Mouse (Mus musculus): Measurements from ENCODE around the gene Olfr901. TPM values are rescaled to one million over a fixed set of nuclear protein-coding genes. Genes with fewer than 3 reads are reported as not detected.
"Not testable (repeated sequence)": the region's sequence is repeated elsewhere in the genome, so short reads cannot be mapped to it uniquely, and the experiment has no call there.

Gene Olfr901
- polyA plus RNA-seq (2015; fragmentation: Nextera tagmentation; extraction: Ambion mirVana) = not detected in 2 replicates

DNA sequence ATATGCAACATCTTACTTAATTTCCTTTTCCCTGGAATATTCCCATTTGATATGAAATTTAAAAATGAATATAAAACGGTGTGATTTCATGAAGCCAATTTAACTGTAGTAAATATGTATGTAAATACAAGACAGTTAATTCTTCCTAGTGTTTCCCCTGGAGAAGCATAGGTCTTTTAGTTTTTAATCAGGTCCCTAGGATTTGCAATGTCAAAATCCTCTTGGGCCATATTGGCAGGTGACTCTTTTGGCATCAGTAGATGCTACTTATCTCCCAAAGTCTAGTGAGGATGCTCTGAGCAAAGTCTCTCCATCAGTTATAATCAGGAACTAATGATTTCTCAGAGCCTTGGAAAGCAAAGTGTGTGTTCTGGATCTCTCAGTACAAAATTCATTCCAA is at the start of gene Olfr901:
Gene Olfr901 (plus strand): TSS at position 301 of the 400 bp plus-strand sequence.
- ATAC-seq (replicated peaks; ENCODE audit: low FRiP score) = no peak
- H3K4me3 ChIP-seq (replicated peaks) = no peak within 1 kb of the TSS
- no peaks in the 10 kb centered on the region for H3K36me3 ChIP-seq
- 90% methylated on average over 1 of the region's 1 CpGs for WGBS
- H3K4me1 ChIP-seq = no peaks in the 10 kb centered on the region
- no peaks in the 10 kb centered on the region for H3K27me3 ChIP-seq
- no peak within 1 kb of the TSS for H3K4me2 ChIP-seq
- H3K27ac ChIP-seq = no peak within 1 kb of the TSS
- no peaks in the 10 kb centered on the region for H3K9me3 ChIP-seq (replicated peaks)
- H3K9ac ChIP-seq = no peak within 1 kb of the TSS

DNA sequence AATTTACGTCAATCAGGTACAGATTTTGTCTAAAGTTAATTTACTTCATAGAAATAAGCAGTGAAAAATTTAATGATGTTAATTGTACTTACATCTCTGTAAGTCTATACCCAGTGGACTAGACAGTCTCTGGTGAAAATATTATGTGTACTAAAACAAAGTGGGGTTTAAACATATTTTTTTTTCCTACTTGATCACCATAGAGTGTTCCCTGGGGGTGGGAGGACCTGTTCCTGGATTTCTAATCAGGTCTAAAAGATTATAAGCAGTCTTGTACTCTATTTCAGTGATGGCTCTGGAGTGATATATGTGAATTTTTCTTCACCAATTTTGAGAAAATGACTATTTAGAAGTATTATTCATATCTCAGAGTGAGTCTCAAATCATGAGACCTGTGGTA is 27.9 kb upstream of the Olfr901 start, which contains the start of gene Olfr147:
Gene Olfr147 (plus strand): TSS at position 301 of the 400 bp plus-strand sequence.
- H3K4me1 ChIP-seq = no peaks in the 10 kb centered on the region
- no peaks in the 10 kb centered on the region for H3K9me3 ChIP-seq (replicated peaks)
- H3K4me2 ChIP-seq = no peak within 1 kb of the TSS
- H3K36me3 ChIP-seq = no peaks in the 10 kb centered on the region
- 78% methylated on average over 1 of the region's 1 CpGs for WGBS
- no peaks in the 10 kb centered on the region for H3K27me3 ChIP-seq
- no peak within 1 kb of the TSS for H3K4me3 ChIP-seq (replicated peaks)
- ATAC-seq (replicated peaks; ENCODE audit: low FRiP score) = no peak
- no peak within 1 kb of the TSS for H3K9ac ChIP-seq
- no peak within 1 kb of the TSS for H3K27ac ChIP-seq

DNA sequence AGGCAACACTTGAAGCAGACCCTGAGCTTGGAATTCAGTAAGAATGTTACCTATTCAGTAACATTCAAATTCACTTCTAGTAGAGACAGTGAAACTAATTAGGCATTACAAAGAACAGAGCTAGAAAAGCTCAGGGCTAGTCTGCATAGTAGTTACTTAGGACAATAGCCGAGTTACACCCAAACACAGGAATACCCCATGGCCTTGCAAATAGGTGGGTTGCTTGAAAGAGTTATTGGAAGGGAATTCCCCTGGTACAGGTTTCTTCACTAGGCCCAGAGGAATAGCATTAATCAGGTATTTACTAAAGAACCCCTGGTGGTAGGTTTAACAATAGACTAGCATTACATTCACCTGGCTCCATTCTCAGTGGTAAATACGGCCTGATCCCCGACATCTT is 21.8 kb upstream of the Olfr901 start:
- not testable (repeated sequence) for H3K36me3 ChIP-seq; H3K9me3 ChIP-seq (replicated peaks); H3K4me3 ChIP-seq (replicated peaks); H3K4me1 ChIP-seq; H3K4me2 ChIP-seq; ATAC-seq (replicated peaks; ENCODE audit: low FRiP score); H3K27ac ChIP-seq; H3K9ac ChIP-seq; H3K27me3 ChIP-seq
- WGBS = 87% methylated on average over 3 of the region's 3 CpGs

DNA sequence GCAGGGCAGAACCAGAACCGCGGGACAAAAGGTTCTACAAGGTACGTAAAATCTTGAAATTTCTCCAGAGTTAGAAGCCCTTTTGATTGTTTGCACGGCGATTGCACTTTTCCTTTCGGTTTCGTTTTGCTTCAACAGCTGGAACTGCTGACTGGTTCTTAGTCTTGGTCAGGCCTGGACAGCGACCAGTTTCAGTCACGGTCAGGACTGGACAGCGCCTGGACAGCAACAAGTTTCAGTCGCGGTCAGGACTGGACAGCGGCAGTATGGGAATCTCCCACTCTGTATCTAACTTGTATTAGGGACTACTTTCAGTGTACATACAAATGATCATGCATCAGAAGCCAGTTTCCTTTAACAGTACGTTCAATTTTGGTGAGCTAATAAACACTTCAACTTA is 15.8 kb upstream of the Olfr901 start:
- not testable (repeated sequence) for H3K4me1 ChIP-seq; H3K9me3 ChIP-seq (replicated peaks); H3K4me2 ChIP-seq; ATAC-seq (replicated peaks; ENCODE audit: low FRiP score); H3K27me3 ChIP-seq; H3K9ac ChIP-seq; H3K27ac ChIP-seq; H3K36me3 ChIP-seq; H3K4me3 ChIP-seq (replicated peaks)
- WGBS = 87% methylated on average over 14 of the region's 14 CpGs

DNA sequence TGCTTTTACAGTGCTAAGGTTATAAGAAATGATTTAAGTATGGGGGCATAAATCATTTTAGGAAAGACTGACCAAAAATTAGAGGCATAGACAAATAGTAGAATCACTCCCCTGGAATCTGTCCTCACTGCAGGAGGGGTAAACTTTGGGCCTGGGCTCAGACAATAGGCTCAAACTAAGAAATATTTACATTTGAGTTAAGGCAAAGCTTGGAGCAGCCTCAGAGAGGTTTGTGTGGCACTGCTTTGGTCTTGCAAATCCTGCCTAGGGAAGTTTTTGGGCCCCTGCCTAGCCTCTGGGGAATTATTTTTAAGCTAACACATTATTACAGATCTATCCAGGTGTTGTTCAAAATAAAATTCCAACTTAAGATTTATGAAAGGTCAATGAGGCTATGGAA is 5.5 kb upstream of the Olfr901 start:
- no peak overlapping the region for H3K4me2 ChIP-seq
- no peak overlapping the region for H3K27ac ChIP-seq
- H3K36me3 ChIP-seq = no peaks in the 10 kb centered on the region
- ATAC-seq (replicated peaks; ENCODE audit: low FRiP score) = no peak
- no peak overlapping the region for H3K9ac ChIP-seq
- no peak overlapping the region for H3K4me3 ChIP-seq (replicated peaks)
- no peaks in the 10 kb centered on the region for H3K9me3 ChIP-seq (replicated peaks)
- H3K27me3 ChIP-seq = no peaks in the 10 kb centered on the region
- no peaks in the 10 kb centered on the region for H3K4me1 ChIP-seq

DNA sequence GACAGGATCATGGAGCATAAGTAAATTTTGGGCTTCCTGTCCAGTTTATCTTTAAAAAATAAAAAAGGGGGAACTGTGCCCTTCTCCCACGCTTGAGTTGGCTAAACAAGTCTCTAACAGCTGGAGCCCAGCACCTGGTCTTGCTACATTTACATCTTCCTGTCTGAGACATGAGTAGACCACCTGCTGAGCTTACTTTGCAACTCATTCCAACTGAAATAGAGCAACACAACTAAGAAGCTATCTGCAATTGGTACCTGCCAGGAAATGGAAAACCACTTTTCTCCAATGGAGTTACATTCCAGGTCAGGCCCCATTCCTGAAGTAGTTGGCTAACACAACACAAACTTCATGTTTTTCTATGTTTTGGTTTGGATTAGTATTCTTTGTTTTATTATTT is 2.2 kb upstream of the Olfr901 start:
- no peak for ATAC-seq (replicated peaks; ENCODE audit: low FRiP score)
- Histone ChIP-seq H3K4me1 (no peaks in the 10 kb centered on the region), H3K27ac (no peak overlapping the region), H3K36me3 (no peaks in the 10 kb centered on the region), H3K9me3 (replicated peaks) (no peaks in the 10 kb centered on the region), H3K27me3 (no peaks in the 10 kb centered on the region), H3K4me2 (no peak overlapping the region), H3K4me3 (replicated peaks) (no peak overlapping the region), H3K9ac (no peak overlapping the region)
- WGBS = 49% methylated on average over 1 of the region's 1 CpGs

DNA sequence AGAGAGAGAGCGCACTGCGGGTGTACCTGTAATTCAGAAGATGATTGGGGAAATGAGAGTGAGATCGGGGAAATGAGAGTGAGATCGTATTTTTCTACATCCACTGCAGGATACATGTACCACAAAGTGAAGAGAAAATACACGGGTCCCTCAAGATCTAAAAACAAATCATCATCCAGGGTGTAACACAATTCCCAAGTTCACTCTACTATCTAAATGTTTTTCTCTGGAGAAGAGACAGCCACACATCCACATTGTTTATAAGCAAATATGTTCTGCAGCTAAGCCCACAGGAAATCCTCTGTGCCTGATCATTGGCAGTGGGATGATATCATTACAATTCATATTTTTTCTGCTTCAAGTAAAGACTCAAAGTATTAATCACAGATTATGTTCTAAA is 18.1 kb downstream of the Olfr901 start, which contains the start of gene Olfr902:
Gene Olfr902 (plus strand): TSS at position 301 of the 400 bp plus-strand sequence.
- WGBS = 83% methylated on average over 5 of the region's 5 CpGs
- no peak for ATAC-seq (replicated peaks; ENCODE audit: low FRiP score)
- no peaks in the 10 kb centered on the region for H3K27me3 ChIP-seq

DNA sequence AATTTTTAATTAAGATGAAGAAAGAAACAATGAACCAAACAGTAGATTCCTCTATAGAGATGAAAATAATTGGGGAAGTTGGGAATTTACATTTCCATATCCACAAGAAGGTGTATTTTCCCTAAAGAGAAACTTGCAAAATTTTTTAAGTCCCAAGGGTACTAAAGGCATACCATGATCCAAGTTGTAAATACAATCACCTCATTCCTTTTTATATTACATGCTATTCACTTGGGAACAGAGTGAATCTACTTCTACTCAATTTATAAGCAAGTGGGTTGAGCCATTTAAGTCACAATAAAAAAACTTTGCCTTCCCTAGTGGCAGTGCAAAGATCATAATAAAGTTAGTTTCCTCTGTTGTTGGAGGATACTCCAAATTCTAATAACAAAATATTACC is 33.6 kb downstream of the Olfr901 start, which contains the start of gene Olfr904:
Gene Olfr904 (plus strand): TSS at position 301 of the 400 bp plus-strand sequence.
- Histone ChIP-seq H3K36me3 (no peaks in the 10 kb centered on the region), H3K9me3 (replicated peaks) (no peaks in the 10 kb centered on the region), H3K27ac (no peak within 1 kb of the TSS), H3K4me1 (no peaks in the 10 kb centered on the region), H3K9ac (no peak within 1 kb of the TSS), H3K4me3 (replicated peaks) (no peak within 1 kb of the TSS), H3K4me2 (no peak within 1 kb of the TSS), H3K27me3 (no peaks in the 10 kb centered on the region)
- no peak for ATAC-seq (replicated peaks; ENCODE audit: low FRiP score)

More for the DNA sequence above, 18.1 kb downstream of the Olfr901 start, which contains the start of gene Olfr902:
- Histone ChIP-seq H3K9ac (no peak within 1 kb of the TSS), H3K36me3 (no peaks in the 10 kb centered on the region), H3K27ac (no peak within 1 kb of the TSS), H3K4me2 (no peak within 1 kb of the TSS), H3K4me1 (no peaks in the 10 kb centered on the region), H3K4me3 (replicated peaks) (no peak within 1 kb of the TSS), H3K9me3 (replicated peaks) (no peaks in the 10 kb centered on the region)

DNA sequence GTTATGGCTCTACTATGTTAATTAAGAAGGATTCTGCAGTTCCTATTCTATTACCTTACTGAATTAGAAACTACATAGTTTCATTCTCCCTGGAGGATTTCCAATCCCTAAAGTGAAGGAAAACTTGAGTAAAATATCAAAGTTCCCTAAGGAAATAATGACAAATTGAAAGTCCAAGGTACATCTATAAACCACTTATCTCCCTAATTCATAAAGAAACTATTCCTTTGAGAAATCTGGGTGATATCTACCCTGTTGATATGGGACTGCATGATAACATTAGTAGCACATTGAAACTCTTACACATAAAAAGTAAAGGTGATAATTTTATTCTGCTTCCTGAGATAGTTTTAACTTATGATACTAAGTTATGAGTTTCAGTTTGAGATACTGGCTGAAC is 41.6 kb downstream of the Olfr901 start, which contains the start of gene Olfr905:
Gene Olfr905 (plus strand): TSS at position 301 of the 400 bp plus-strand sequence.
- no peak within 1 kb of the TSS for H3K27ac ChIP-seq

More for the DNA sequence above, 41.6 kb downstream of the Olfr901 start, which contains the start of gene Olfr905:
- Histone ChIP-seq H3K27me3 (no peaks in the 10 kb centered on the region), H3K4me2 (no peak within 1 kb of the TSS), H3K9ac (no peak within 1 kb of the TSS), H3K9me3 (replicated peaks) (no peaks in the 10 kb centered on the region), H3K4me3 (replicated peaks) (no peak within 1 kb of the TSS), H3K4me1 (no peaks in the 10 kb centered on the region), H3K36me3 (no peaks in the 10 kb centered on the region)
- ATAC-seq (replicated peaks; ENCODE audit: low FRiP score) = no peak

Other genes starting within 250 kb of the Olfr901 start
- gene Olfr891, start 248.6 kb upstream of the Olfr901 start, polyA plus RNA-seq (2015; fragmentation: Nextera tagmentation; extraction: Ambion mirVana) = not detected in 2 replicates
- not detected in 2 replicates for gene Olfr893, start 221.1 kb upstream of the Olfr901 start, polyA plus RNA-seq (2015; fragmentation: Nextera tagmentation; extraction: Ambion mirVana)
- not detected in 2 replicates for gene Olfr894, start 211.4 kb upstream of the Olfr901 start, polyA plus RNA-seq (2015; fragmentation: Nextera tagmentation; extraction: Ambion mirVana)
- not detected in 2 replicates for gene Olfr143, start 176.7 kb upstream of the Olfr901 start, polyA plus RNA-seq (2015; fragmentation: Nextera tagmentation; extraction: Ambion mirVana)
- not detected in 2 replicates for gene Olfr895, start 161.6 kb upstream of the Olfr901 start, polyA plus RNA-seq (2015; fragmentation: Nextera tagmentation; extraction: Ambion mirVana)
- not detected in 2 replicates for gene Olfr896-ps1, start 138.3 kb upstream of the Olfr901 start, polyA plus RNA-seq (2015; fragmentation: Nextera tagmentation; extraction: Ambion mirVana)
- not detected in 2 replicates for gene Olfr25, start 100.4 kb upstream of the Olfr901 start, polyA plus RNA-seq (2015; fragmentation: Nextera tagmentation; extraction: Ambion mirVana)
- gene Olfr898, start 81.0 kb upstream of the Olfr901 start, polyA plus RNA-seq (2015; fragmentation: Nextera tagmentation; extraction: Ambion mirVana) = not detected in 2 replicates
- gene Olfr250, start 62.6 kb upstream of the Olfr901 start, polyA plus RNA-seq (2015; fragmentation: Nextera tagmentation; extraction: Ambion mirVana) = not detected in 2 replicates
- not detected in 2 replicates for gene Olfr251, start 52.4 kb upstream of the Olfr901 start, polyA plus RNA-seq (2015; fragmentation: Nextera tagmentation; extraction: Ambion mirVana)
- gene Olfr147, start 27.8 kb upstream of the Olfr901 start, polyA plus RNA-seq (2015; fragmentation: Nextera tagmentation; extraction: Ambion mirVana) = not detected in 2 replicates
- gene Olfr902, start 18.2 kb downstream of the Olfr901 start, polyA plus RNA-seq (2015; fragmentation: Nextera tagmentation; extraction: Ambion mirVana) = not detected in 2 replicates
- gene Olfr904, start 33.7 kb downstream of the Olfr901 start, polyA plus RNA-seq (2015; fragmentation: Nextera tagmentation; extraction: Ambion mirVana) = not detected in 2 replicates
- not detected in 2 replicates for gene Olfr905, start 41.7 kb downstream of the Olfr901 start, polyA plus RNA-seq (2015; fragmentation: Nextera tagmentation; extraction: Ambion mirVana)
- gene Olfr906, start 57.6 kb downstream of the Olfr901 start, polyA plus RNA-seq (2015; fragmentation: Nextera tagmentation; extraction: Ambion mirVana) = not detected in 2 replicates
- gene Olfr907, start 66.3 kb downstream of the Olfr901 start, polyA plus RNA-seq (2015; fragmentation: Nextera tagmentation; extraction: Ambion mirVana) = not detected in 2 replicates
- gene Olfr911-ps1, start 92.1 kb downstream of the Olfr901 start, polyA plus RNA-seq (2015; fragmentation: Nextera tagmentation; extraction: Ambion mirVana) = not detected in 2 replicates
- not detected in 2 replicates for gene Olfr910, start 108.4 kb downstream of the Olfr901 start, polyA plus RNA-seq (2015; fragmentation: Nextera tagmentation; extraction: Ambion mirVana)
- not detected in 2 replicates for gene Olfr912, start 150.7 kb downstream of the Olfr901 start, polyA plus RNA-seq (2015; fragmentation: Nextera tagmentation; extraction: Ambion mirVana)
- not detected in 2 replicates for gene Olfr913, start 163.3 kb downstream of the Olfr901 start, polyA plus RNA-seq (2015; fragmentation: Nextera tagmentation; extraction: Ambion mirVana)
- not detected in 2 replicates for gene Olfr914, start 175.6 kb downstream of the Olfr901 start, polyA plus RNA-seq (2015; fragmentation: Nextera tagmentation; extraction: Ambion mirVana)
- not detected in 2 replicates for gene Olfr916, start 230.4 kb downstream of the Olfr901 start, polyA plus RNA-seq (2015; fragmentation: Nextera tagmentation; extraction: Ambion mirVana)
- gene Olfr917, start 236.4 kb downstream of the Olfr901 start, polyA plus RNA-seq (2015; fragmentation: Nextera tagmentation; extraction: Ambion mirVana) = not detected in 2 replicates
- gene Olfr918, start 245.1 kb downstream of the Olfr901 start, polyA plus RNA-seq (2015; fragmentation: Nextera tagmentation; extraction: Ambion mirVana) = not detected in 2 replicates